Mouse (Mus musculus): ENCODE measurements around the gene Kctd18.
"Not testable (repeated sequence)": the region's sequence is repeated elsewhere in the genome, so short reads cannot be mapped to it uniquely, and the experiment has no call there.

Kctd18 gene

GRCm38 (mm10) chr1:58018856-58019255 is at the start of gene Kctd18:
Kctd18 (minus strand) TSS chr1:58018956.
- DNase-seq (ENCODE audit: low spot score): no peak

- no peak for DNase-seq (ENCODE audit: low spot score)
Measured at GRCm38 (mm10) chr1:58065606-58066005, 46.9 kb upstream of the Kctd18 start.

GRCm38 (mm10) chr1:58065151-58065550 is 46.4 kb upstream of the Kctd18 start:
- DNase-seq (ENCODE audit: low spot score): no peak

- no peak for DNase-seq (ENCODE audit: low spot score)
Measured at GRCm38 (mm10) chr1:58062131-58062530, 43.4 kb upstream of the Kctd18 start.

- no peak for DNase-seq (ENCODE audit: low spot score)
Measured at GRCm38 (mm10) chr1:58058846-58059245, 40.1 kb upstream of the Kctd18 start.

- DNase-seq (ENCODE audit: low spot score): no peak
Measured at GRCm38 (mm10) chr1:58056939-58057338, 38.2 kb upstream of the Kctd18 start.

- DNase-seq (ENCODE audit: low spot score): no peak
Measured at GRCm38 (mm10) chr1:58056074-58056807, 37.5 kb upstream of the Kctd18 start.

- DNase-seq (ENCODE audit: low spot score): no peak
Measured at GRCm38 (mm10) chr1:58055598-58055997, 36.8 kb upstream of the Kctd18 start.

GRCm38 (mm10) chr1:58049126-58049525 is 30.4 kb upstream of the Kctd18 start:
- DNase-seq (ENCODE audit: low spot score): no peak

- DNase-seq (ENCODE audit: low spot score): no peak
Measured at GRCm38 (mm10) chr1:58046721-58047290, 28.1 kb upstream of the Kctd18 start.

- DNase-seq (ENCODE audit: low spot score): no peak
Measured at GRCm38 (mm10) chr1:58045546-58045945, 26.8 kb upstream of the Kctd18 start.

GRCm38 (mm10) chr1:58045076-58045475 is 26.3 kb upstream of the Kctd18 start:
- no peak for DNase-seq (ENCODE audit: low spot score)

GRCm38 (mm10) chr1:58037306-58037705 is 18.6 kb upstream of the Kctd18 start:
- not testable (repeated sequence) for DNase-seq (ENCODE audit: low spot score)

- DNase-seq (ENCODE audit: low spot score): peak; percentile 35
Measured at GRCm38 (mm10) chr1:58031160-58031769, 12.5 kb upstream of the Kctd18 start.

- no peak for DNase-seq (ENCODE audit: low spot score)
Measured at GRCm38 (mm10) chr1:58030156-58030871, 11.6 kb upstream of the Kctd18 start.

- DNase-seq (ENCODE audit: low spot score): no peak
Measured at GRCm38 (mm10) chr1:58029636-58030117, 10.9 kb upstream of the Kctd18 start, which contains the start of gene Aox1. Aox1 (plus strand) TSS chr1:58029931.

- DNase-seq (ENCODE audit: low spot score): no peak
Measured at GRCm38 (mm10) chr1:58027707-58028106, 9.0 kb upstream of the Kctd18 start.

- DNase-seq (ENCODE audit: low spot score): not testable (repeated sequence)
Measured at GRCm38 (mm10) chr1:58006388-58006787, 12.4 kb downstream of the Kctd18 start.

GRCm38 (mm10) chr1:57998146-57998545 is 20.6 kb downstream of the Kctd18 start:
- DNase-seq (ENCODE audit: low spot score): no peak

- DNase-seq (ENCODE audit: low spot score): no peak
Measured at GRCm38 (mm10) chr1:57996133-57996615, 22.6 kb downstream of the Kctd18 start.

GRCm38 (mm10) chr1:57995432-57996132 is 23.2 kb downstream of the Kctd18 start, which contains the start of gene Sgo2a:
Sgo2a (plus strand) TSS chr1:57995971.
- peak; percentile 92 for DNase-seq (ENCODE audit: low spot score)

Measured in spleen, adult 12 weeks (tissue).